Mouse (Mus musculus) B cell, adult 2 months (primary cell): ENCODE results near the gene Dsp.

Experiments used
- DNase-seq, 2 experiments: peaks; one replicate each; pipeline ENCODE4 v3.0.0; 2022

The Dsp gene

GRCm38 (mm10) chr13:38193406-38193805 is 42.3 kb downstream of the Dsp start:
- no peak for DNase-seq

- DNase-seq, result no peak
Observed at GRCm38 (mm10) chr13:38201413-38201812, 50.3 kb downstream of the Dsp start.

GRCm38 (mm10) chr13:38204171-38204570 is 53.1 kb downstream of the Dsp start:
- no peak for DNase-seq

- peak; percentile 91 to 92 for DNase-seq
Observed at GRCm38 (mm10) chr13:38204702-38205482, 53.8 kb downstream of the Dsp start, which contains the start of gene Snrnp48. Gene Snrnp48 (plus strand): TSS chr13:38204938.

- DNase-seq, result no peak
Observed at GRCm38 (mm10) chr13:38211122-38211521, 60.0 kb downstream of the Dsp start.

- no peak for DNase-seq
Observed at GRCm38 (mm10) chr13:38218686-38219085, 67.6 kb downstream of the Dsp start.

GRCm38 (mm10) chr13:38220331-38220730 is 69.2 kb downstream of the Dsp start:
- no peak for DNase-seq

- no peak for DNase-seq
Observed at GRCm38 (mm10) chr13:38230177-38230821, 79.2 kb downstream of the Dsp start.

- no peak for DNase-seq
Observed at GRCm38 (mm10) chr13:38232411-38232810, 81.3 kb downstream of the Dsp start.

- DNase-seq, result no peak
Observed at GRCm38 (mm10) chr13:38232856-38233625, 81.9 kb downstream of the Dsp start.

- DNase-seq, result no peak
Observed at GRCm38 (mm10) chr13:38234651-38235050, 83.6 kb downstream of the Dsp start.

- DNase-seq, result peak; percentile 30 to 32
Observed at GRCm38 (mm10) chr13:38235370-38235769, 84.3 kb downstream of the Dsp start.

GRCm38 (mm10) chr13:38248151-38248550 is 97.1 kb downstream of the Dsp start:
- DNase-seq, result no peak
